Mouse (Mus musculus) testis, adult 2 months (tissue): ENCODE data around the gene Mcrip1.

Experiments used
- CTCF ChIP-seq: fragments of 200-500 bp; IDR thresholded peaks from 2 replicates; pipeline ENCODE4 v1.5.1; 2012; ENCODE audit warnings: low read depth, mild to moderate bottlenecking, inconsistent platforms, low read length, moderate library complexity; ENCODE audit not compliant: control insufficient read depth, insufficient read depth, insufficient replicate concordance
- POLR2A ChIP-seq: fragments of 200-500 bp; IDR thresholded peaks from 2 replicates; pipeline ENCODE4 v1.6.1; 2012; ENCODE audit warnings: low read depth, mild to moderate bottlenecking, inconsistent platforms, low read length, moderate library complexity; ENCODE audit not compliant: control insufficient read depth

GRCm38 (mm10) chr11:120527690-120528354 lies 21.7 kb downstream of the Mcrip1 start:
- TF ChIP-seq CTCF (no peak), POLR2A (no peak)
